Mouse (Mus musculus) hindbrain, embryonic 15.5 days (tissue): ENCODE measurements around the gene Erg. TPM values are rescaled to one million over a fixed set of nuclear protein-coding genes. Genes with fewer than 3 reads are reported as not detected.

Source experiments
- polyA plus RNA-seq: library from polyadenylated mRNA; unstranded; fragments of >200 nt; fragmentation: Nextera tagmentation; extraction: Ambion mirVana; gene quantifications from 2 replicates; pipeline ENCODE4 v1.2.1, GENCODE M21; 2015

The Erg gene
- polyA plus RNA-seq, 1 experiment from 2014 or later: 2.6 TPM

Other genes with a start within 250 kb of the Erg start
- 22.6 and 24.1 TPM in 2 replicates for gene Ets2, start 115.5 kb upstream of the Erg start, polyA plus RNA-seq